Mouse (Mus musculus) liver, postnatal 0 days (tissue): Measurements from ENCODE around the gene Olfr1396. TPM values are rescaled to one million over a fixed set of nuclear protein-coding genes. Genes with fewer than 3 reads are reported as not detected.

Source experiments
- ATAC-seq: fragments of 200-750 bp; cut with Nextera tagmentation; 2 replicates; pipeline ENCODE4 v1.8.0; 2017; ENCODE audit warnings: mild to moderate bottlenecking, moderate library complexity
- DNase-seq: peaks from one replicate; pipeline ENCODE4 v3.0.0-alpha.2; 2016
- H3K27ac ChIP-seq: fragments of 300-500 bp; sonication (generic); 2 replicates; pipeline ENCODE4 v1.5.1; 2014; ENCODE audit warnings: antibody characterized with exemption, moderate library complexity, mild to moderate bottlenecking, low read depth
- H3K27me3 ChIP-seq: fragments of 300-500 bp; sonication (generic); 2 replicates; pipeline ENCODE4 v1.6.1; 2014; ENCODE audit warnings: low read length, control low read depth, mixed read lengths; ENCODE audit not compliant: insufficient read depth
- H3K36me3 ChIP-seq: fragments of 300-500 bp; sonication (generic); replicated peaks from 2 replicates; pipeline ENCODE4 v1.6.1; 2014; ENCODE audit warnings: mild to moderate bottlenecking, control low read depth, low read length, moderate library complexity, mixed read lengths; ENCODE audit not compliant: insufficient read depth
- H3K4me1 ChIP-seq: fragments of 300-500 bp; sonication (generic); 2 replicates; pipeline ENCODE4 v1.6.1; 2014; ENCODE audit warnings: antibody characterized with exemption, mild to moderate bottlenecking, control low read depth; ENCODE audit not compliant: insufficient read depth
- H3K4me2 ChIP-seq: fragments of 300-500 bp; sonication (generic); 2 replicates; pipeline ENCODE4 v1.6.1; 2014; ENCODE audit warnings: low read depth, mild to moderate bottlenecking, low read length, moderate library complexity, mixed read lengths
- H3K4me3 ChIP-seq: fragments of 300-500 bp; sonication (generic); 2 replicates; pipeline ENCODE4 v1.5.1; 2014; ENCODE audit warnings: low read depth, low read length
- H3K9ac ChIP-seq: fragments of 300-500 bp; sonication (generic); replicated peaks from 2 replicates; pipeline ENCODE4 v1.6.1; 2014; ENCODE audit warnings: mild to moderate bottlenecking, moderate library complexity
- H3K9me3 ChIP-seq: fragments of 300-500 bp; sonication (generic); 2 replicates; pipeline ENCODE4 v1.6.1; 2016; ENCODE audit warnings: mild to moderate bottlenecking, control low read depth, low read length, mixed read lengths
- CTCF ChIP-seq: sonication (generic); IDR thresholded peaks from 2 replicates; pipeline ENCODE4 v1.5.1; 2016; ENCODE audit warnings: antibody characterized with exemption, low read depth
- EP300 ChIP-seq: IDR thresholded peaks from 2 replicates; pipeline ENCODE4 v1.6.1; 2016; ENCODE audit warnings: antibody characterized with exemption, low read depth, mild to moderate bottlenecking
- WGBS: fragments of 180-500 bp; shearing (Covaris S2); extraction: QIAGEN DNeasy Blood & Tissue Kit; methylation state at CpG from one replicate; pipeline ENCODE4 v1.1.7; 2014; ENCODE audit not compliant: insufficient replicate concordance; 5-methylcytosine and 5-hydroxymethylcytosine counted together
- polyA plus RNA-seq: library from polyadenylated mRNA; unstranded; fragments of >200 nt; fragmentation: Nextera tagmentation; extraction: Ambion mirVana; gene quantifications from 2 replicates; pipeline ENCODE4 v1.2.1, GENCODE M21; 2015

The Olfr1396 gene
- polyA plus RNA-seq, 1 experiment from 2014 or later, result not detected

DNA sequence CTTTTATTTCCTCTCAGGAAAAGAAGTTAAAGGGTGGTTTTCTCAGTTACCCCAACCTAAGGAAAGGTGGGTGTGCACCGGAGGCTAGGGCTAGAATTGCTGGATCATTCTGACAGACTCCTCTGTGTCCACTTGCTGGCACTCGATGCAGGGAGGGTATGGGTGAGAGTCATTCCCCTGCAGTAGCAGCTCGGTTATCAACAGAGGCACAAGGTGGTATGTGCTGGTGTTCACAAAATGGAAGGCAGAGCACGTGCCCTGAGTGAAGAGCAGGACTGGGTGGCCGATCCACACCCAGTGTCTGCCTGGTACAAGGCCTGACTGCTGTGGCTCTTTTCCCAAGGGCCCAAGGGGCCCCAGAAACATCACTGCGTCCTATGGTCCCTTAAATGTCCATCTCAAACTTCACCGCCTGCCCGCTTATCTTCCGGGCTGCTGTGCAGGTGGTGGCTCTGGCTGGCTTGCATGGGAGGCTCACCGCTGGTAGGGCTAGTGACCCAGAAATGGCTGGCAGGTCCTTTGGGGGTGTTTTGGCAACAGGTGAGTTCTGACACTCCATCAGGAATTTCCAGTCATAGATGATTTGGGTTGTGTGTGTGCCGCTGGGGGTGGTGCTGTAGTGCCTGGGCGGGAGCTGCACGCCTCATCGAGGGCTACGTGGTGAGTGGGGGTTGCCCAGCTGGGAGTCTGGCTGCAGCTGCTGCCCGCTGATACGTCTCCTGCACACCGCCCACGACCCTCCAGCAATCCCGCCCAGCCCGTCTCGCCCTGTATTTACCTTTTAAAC, 26.7 kb downstream of the Olfr1396 start:
- no peaks in the 10 kb centered on the region for H3K36me3 ChIP-seq
- no peaks in the 10 kb centered on the region for H3K27me3 ChIP-seq
- TF ChIP-seq EP300, result peak; percentile 88
- no peak for TF ChIP-seq CTCF
- 31% methylated on average over 22 of the region's 22 CpGs for WGBS
- DNase-seq (peak; percentile 89), ATAC-seq (peak; percentile 86)
- H3K4me3 ChIP-seq, result peak overlapping the region; percentile 44
- H3K4me1 ChIP-seq, result peaks cover 65% of the 10 kb centered on the region
- H3K9me3 ChIP-seq, result no peaks in the 10 kb centered on the region
- H3K4me2 ChIP-seq, result peak overlapping the region; percentile 76
- H3K9ac ChIP-seq, result peak overlapping the region; percentile 59
- H3K27ac ChIP-seq, result peak overlapping the region; percentile 98

DNA sequence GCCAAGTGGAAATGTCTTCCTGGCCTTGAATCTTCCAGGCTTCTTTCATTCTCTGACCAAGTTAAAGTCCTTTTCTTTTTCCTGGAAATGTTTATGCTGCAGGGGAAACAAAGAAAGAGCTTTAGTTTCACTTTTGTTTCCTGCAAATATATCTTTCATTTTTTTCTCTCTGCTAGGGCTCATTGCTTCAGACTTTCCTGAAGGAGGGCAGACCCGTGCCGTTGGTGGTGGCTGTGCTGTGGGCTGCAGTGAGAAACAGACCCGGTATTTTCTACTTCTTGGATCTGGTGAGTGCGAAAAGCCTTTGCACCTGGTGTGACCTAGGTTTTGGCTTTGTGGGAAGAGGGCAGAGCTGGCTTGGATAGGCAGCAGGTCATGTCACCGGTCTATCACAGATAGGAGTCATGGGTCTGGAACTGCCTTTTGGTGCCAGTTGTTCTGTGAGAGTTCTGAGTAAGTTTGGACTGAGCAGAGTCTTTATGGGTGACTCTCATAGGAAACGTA, 27.8 kb downstream of the Olfr1396 start:
- peak overlapping the region; percentile 98 for H3K27ac ChIP-seq
- H3K4me3 ChIP-seq, result peak overlapping the region; percentile 46
- no peaks in the 10 kb centered on the region for H3K36me3 ChIP-seq
- DNase-seq (no peak), ATAC-seq (no peak)
- 36% methylated on average over 6 of the region's 6 CpGs for WGBS
- no peaks in the 10 kb centered on the region for H3K27me3 ChIP-seq
- no peaks in the 10 kb centered on the region for H3K9me3 ChIP-seq
- peaks cover 65% of the 10 kb centered on the region for H3K4me1 ChIP-seq
- TF ChIP-seq CTCF (no peak), EP300 (no peak)
- H3K9ac ChIP-seq, result peak overlapping the region; percentile 72
- H3K4me2 ChIP-seq, result peak overlapping the region; percentile 76

DNA sequence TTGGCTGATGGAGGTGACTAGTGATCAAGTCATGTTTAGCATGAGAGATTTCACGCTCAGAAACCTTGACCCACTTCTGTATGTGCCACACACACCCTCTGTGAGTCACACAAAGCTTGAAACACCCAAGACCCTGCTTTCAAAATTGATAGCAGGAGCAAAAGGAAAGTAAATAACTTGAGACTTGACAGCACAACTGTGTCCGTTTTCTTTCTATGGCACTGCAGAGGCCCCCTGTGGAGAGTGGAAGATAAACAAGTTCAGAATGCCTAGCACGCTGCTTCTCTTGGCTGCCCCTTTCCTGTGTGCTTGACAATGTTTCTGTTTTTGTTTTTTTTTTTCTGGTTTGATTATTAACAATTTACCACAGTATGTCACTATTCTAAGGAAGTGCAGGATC, 29.8 kb downstream of the Olfr1396 start:
- Histone ChIP-seq H3K27ac (peak overlapping the region; percentile 98), H3K9ac (no peak overlapping the region), H3K4me2 (peak overlapping the region; percentile 11; the same call in 1 of the 2 replicates), H3K4me3 (no peak overlapping the region), H3K9me3 (no peaks in the 10 kb centered on the region), H3K27me3 (no peaks in the 10 kb centered on the region), H3K4me1 (peaks cover 68% of the 10 kb centered on the region), H3K36me3 (no peaks in the 10 kb centered on the region)
- no peak for ATAC-seq
- WGBS, result 17% methylated on average over 3 of the region's 3 CpGs
- no peak for DNase-seq
- TF ChIP-seq CTCF, result peak; percentile 71
- TF ChIP-seq EP300, result peak; percentile 53

DNA sequence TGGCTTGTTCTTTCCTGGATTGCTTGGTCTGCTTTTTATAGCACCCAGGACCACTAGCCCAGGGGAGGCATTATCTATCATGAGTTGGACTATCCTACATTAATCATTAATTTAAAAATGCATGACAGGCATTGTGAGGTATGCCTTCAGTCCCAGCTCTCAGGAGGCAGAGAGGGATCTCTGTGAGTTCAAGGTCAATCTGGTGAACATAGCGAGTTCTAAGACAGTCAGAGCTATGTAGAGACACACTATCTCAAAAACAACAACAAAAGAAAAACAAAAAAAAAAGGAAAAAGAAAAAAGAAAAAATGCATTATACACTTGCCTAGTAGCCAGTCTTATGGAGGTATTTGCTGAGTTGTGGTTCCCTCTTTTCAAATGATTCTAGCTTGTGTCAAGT, 30.3 kb downstream of the Olfr1396 start:
- H3K4me2 ChIP-seq, result peak overlapping the region; percentile 11; the same call in 1 of the 2 replicates
- H3K9ac ChIP-seq, result 0 out of 2 replicates have a peak overlapping the region, but pooled peaks have one; percentile 32
- ATAC-seq (no peak), DNase-seq (no peak)
- H3K27ac ChIP-seq, result peak overlapping the region; percentile 98
- H3K36me3 ChIP-seq, result no peaks in the 10 kb centered on the region
- no peaks in the 10 kb centered on the region for H3K27me3 ChIP-seq
- H3K4me3 ChIP-seq, result no peak overlapping the region
- WGBS, result 69% methylated on average over 1 of the region's 1 CpGs
- no peak for TF ChIP-seq CTCF
- TF ChIP-seq EP300, result no peak
- peaks cover 67% of the 10 kb centered on the region for H3K4me1 ChIP-seq
- no peaks in the 10 kb centered on the region for H3K9me3 ChIP-seq

DNA sequence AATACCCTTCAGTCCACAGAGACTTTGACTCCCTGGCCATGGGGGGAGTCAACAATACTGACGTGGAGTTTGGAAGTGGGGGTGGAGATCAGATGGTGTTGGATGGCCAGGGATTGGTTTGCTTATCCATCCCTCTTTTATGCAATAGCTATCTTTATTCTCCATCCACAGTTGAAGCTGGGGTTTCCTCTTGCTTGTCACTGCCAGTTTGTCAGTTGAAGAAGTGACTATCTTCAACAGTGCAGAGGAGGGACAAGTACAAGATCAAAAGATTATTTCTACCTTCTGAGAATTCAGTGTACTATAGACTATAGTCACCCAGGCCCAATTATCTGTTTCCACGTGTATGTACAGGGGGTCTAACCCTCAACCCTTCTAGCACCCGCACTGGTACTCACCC, 30.9 kb downstream of the Olfr1396 start:
- ATAC-seq (peak; percentile 62), DNase-seq (peak; percentile 67)
- Histone ChIP-seq H3K36me3 (no peaks in the 10 kb centered on the region), H3K4me3 (no peak overlapping the region), H3K9ac (peak overlapping the region; percentile 32; the same call in 1 of the 2 replicates), H3K9me3 (no peaks in the 10 kb centered on the region), H3K4me2 (peak overlapping the region; percentile 7; the same call in 1 of the 2 replicates), H3K27me3 (no peaks in the 10 kb centered on the region), H3K27ac (peak overlapping the region; percentile 98), H3K4me1 (peaks cover 65% of the 10 kb centered on the region)
- 41% methylated on average over 3 of the region's 3 CpGs for WGBS
- TF ChIP-seq CTCF (no peak), EP300 (peak; percentile 93)

DNA sequence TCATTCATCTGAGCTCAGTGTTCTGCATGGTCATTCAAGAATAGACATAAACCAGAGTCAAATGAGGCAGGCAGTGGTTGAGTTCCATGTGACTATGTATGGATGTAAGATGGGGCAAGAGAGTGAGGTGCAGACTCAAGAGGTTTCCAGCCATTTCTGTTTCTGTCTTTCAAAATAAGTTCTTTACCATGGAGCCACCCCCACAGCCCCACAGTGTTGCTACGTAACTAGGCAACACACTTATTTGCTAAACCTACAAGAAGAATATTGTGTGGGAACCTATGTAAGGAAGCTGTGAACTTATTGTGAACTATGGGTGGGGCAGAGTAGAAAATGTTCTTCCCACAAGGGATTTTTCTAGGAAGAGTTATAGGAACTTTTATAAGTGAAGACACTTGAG, 31.5 kb downstream of the Olfr1396 start:
- no peak overlapping the region for H3K4me2 ChIP-seq
- WGBS, result 62% methylated on average over 1 of the region's 1 CpGs
- TF ChIP-seq EP300, result no peak
- TF ChIP-seq CTCF, result no peak
- no peaks in the 10 kb centered on the region for H3K36me3 ChIP-seq
- H3K9ac ChIP-seq, result no peak overlapping the region
- no peak overlapping the region for H3K4me3 ChIP-seq
- H3K27ac ChIP-seq, result peak overlapping the region; percentile 98
- H3K4me1 ChIP-seq, result peaks cover 64% of the 10 kb centered on the region
- ATAC-seq (no peak), DNase-seq (no peak)
- no peaks in the 10 kb centered on the region for H3K9me3 ChIP-seq
- H3K27me3 ChIP-seq, result no peaks in the 10 kb centered on the region
